Mouse (Mus musculus) embryonic facial prominence, embryonic 10.5 days (tissue): ENCODE measurements around the gene Tuba1a. TPM values are rescaled to one million over a fixed set of nuclear protein-coding genes. Genes with fewer than 3 reads are reported as not detected.
"Not testable (repeated sequence)": the region's sequence is repeated elsewhere in the genome, so short reads cannot be mapped to it uniquely, and the experiment has no call there.

Source experiments
- DNase-seq: peaks from one replicate; pipeline ENCODE4 v3.0.0-alpha.2; 2017; ENCODE audit warnings: low spot score
- H3K27ac ChIP-seq: fragments of 300-500 bp; sonication (generic); replicated peaks from 2 replicates; pipeline ENCODE4 v1.5.1; 2016; ENCODE audit warnings: mild to moderate bottlenecking
- H3K27me3 ChIP-seq: fragments of 300-500 bp; sonication (generic); replicated peaks from 2 replicates; pipeline ENCODE4 v1.6.1; 2016; ENCODE audit warnings: low read depth, mild to moderate bottlenecking; ENCODE audit not compliant: poor library complexity, severe bottlenecking
- H3K36me3 ChIP-seq: fragments of 300-500 bp; sonication (generic); replicated peaks from 2 replicates; pipeline ENCODE4 v1.6.1; 2016; ENCODE audit warnings: mild to moderate bottlenecking, moderate library complexity
- H3K4me1 ChIP-seq: fragments of 300-500 bp; sonication (generic); 2 replicates; pipeline ENCODE4 v1.6.1; 2016
- H3K4me3 ChIP-seq: fragments of 300-500 bp; sonication (generic); 2 replicates; pipeline ENCODE4 v1.5.1; 2016; ENCODE audit warnings: mild to moderate bottlenecking, moderate library complexity
- H3K9me3 ChIP-seq: fragments of 300-500 bp; sonication (generic); 2 replicates; pipeline ENCODE4 v1.6.1; 2016; ENCODE audit warnings: mild to moderate bottlenecking
- WGBS: fragments of 180-500 bp; shearing (Covaris S2); methylation state at CpG from one replicate; pipeline ENCODE4 v1.1.7; 2016; 5-methylcytosine and 5-hydroxymethylcytosine counted together
- polyA plus RNA-seq: library from polyadenylated mRNA; unstranded; fragments of >200 nt; fragmentation: Nextera tagmentation; extraction: Ambion mirVana; gene quantifications from 2 replicates; pipeline ENCODE4 v1.2.1, GENCODE M21; 2016

Gene Tuba1a
- polyA plus RNA-seq, 1 experiment from 2014 or later: 2,739 TPM

- no peak for DNase-seq
- H3K36me3 ChIP-seq: peaks cover 4% of the 10 kb centered on the region; the same call in 1 of the 2 replicates
- no peak overlapping the region for H3K27ac ChIP-seq
- peaks cover 14% of the 10 kb centered on the region for H3K4me1 ChIP-seq
- H3K27me3 ChIP-seq: no peaks in the 10 kb centered on the region
- 86% methylated on average over 3 of the region's 3 CpGs for WGBS
- H3K4me3 ChIP-seq: no peak overlapping the region
- peaks cover 3% of the 10 kb centered on the region; the same call in 1 of the 2 replicates for H3K9me3 ChIP-seq
Measured at GRCm38 (mm10) chr15:98924682-98925081, 28.8 kb downstream of the Tuba1a start.

- Histone ChIP-seq H3K36me3 (peaks cover 4% of the 10 kb centered on the region; the same call in 1 of the 2 replicates), H3K27me3 (no peaks in the 10 kb centered on the region), H3K9me3 (peaks cover 3% of the 10 kb centered on the region; the same call in 1 of the 2 replicates), H3K4me1 (0 out of 2 replicates have a peak, but pooled peaks cover 5% of the 10 kb centered on the region), H3K4me3 (no peak overlapping the region), H3K27ac (no peak overlapping the region)
- WGBS: 81% methylated on average over 2 of the region's 2 CpGs
- no peak for DNase-seq
Measured at GRCm38 (mm10) chr15:98923031-98923537, 30.4 kb downstream of the Tuba1a start.

- H3K27ac ChIP-seq: no peak overlapping the region
- 0 out of 2 replicates have a peak, but pooled peaks cover 5% of the 10 kb centered on the region for H3K4me1 ChIP-seq
- no peak overlapping the region for H3K4me3 ChIP-seq
- H3K27me3 ChIP-seq: no peaks in the 10 kb centered on the region
- DNase-seq: no peak
- 64% methylated on average over 3 of the region's 3 CpGs for WGBS
- peaks cover 3% of the 10 kb centered on the region; the same call in 1 of the 2 replicates for H3K9me3 ChIP-seq
- peaks cover 4% of the 10 kb centered on the region; the same call in 1 of the 2 replicates for H3K36me3 ChIP-seq
Measured at GRCm38 (mm10) chr15:98922581-98922980, 30.9 kb downstream of the Tuba1a start.

GRCm38 (mm10) chr15:98921510-98921909, 32.0 kb downstream of the Tuba1a start:
- Histone ChIP-seq H3K36me3 (peaks cover 4% of the 10 kb centered on the region; the same call in 1 of the 2 replicates), H3K27me3 (no peaks in the 10 kb centered on the region), H3K4me3 (no peak overlapping the region), H3K9me3 (peaks cover 3% of the 10 kb centered on the region; the same call in 1 of the 2 replicates), H3K27ac (no peak overlapping the region), H3K4me1 (peaks cover 13% of the 10 kb centered on the region)
- WGBS: 74% methylated on average over 5 of the region's 5 CpGs
- DNase-seq: no peak

- peaks cover 28% of the 10 kb centered on the region for H3K4me1 ChIP-seq
- WGBS: 27% methylated on average over 8 of the region's 8 CpGs
- peaks cover 25% of the 10 kb centered on the region for H3K36me3 ChIP-seq
- peak overlapping the region; percentile 96 for H3K27ac ChIP-seq
- DNase-seq, H3K27me3 ChIP-seq, H3K9me3 ChIP-seq: not testable (repeated sequence)
- H3K4me3 ChIP-seq: peak overlapping the region; percentile 95
Measured at GRCm38 (mm10) chr15:98918499-98918895, 35.0 kb downstream of the Tuba1a start.

GRCm38 (mm10) chr15:98917538-98918498, 35.7 kb downstream of the Tuba1a start, which contains the start of gene Lmbr1l:
Gene Lmbr1l, minus strand, starts transcription at chr15:98918231.
- H3K4me1 ChIP-seq: peaks cover 28% of the 10 kb centered on the region
- peaks cover 32% of the 10 kb centered on the region for H3K36me3 ChIP-seq
- DNase-seq: peak; percentile 99
- peak within 1 kb of the TSS; percentile 95 for H3K4me3 ChIP-seq
- WGBS: under 1% methylated on average over 82 of the region's 82 CpGs
- H3K27me3 ChIP-seq: no peaks in the 10 kb centered on the region
- no peaks in the 10 kb centered on the region for H3K9me3 ChIP-seq
- H3K27ac ChIP-seq: peak within 1 kb of the TSS; percentile 96

GRCm38 (mm10) chr15:98917091-98917490, 36.4 kb downstream of the Tuba1a start:
- H3K9me3 ChIP-seq: no peaks in the 10 kb centered on the region
- H3K27me3 ChIP-seq: no peaks in the 10 kb centered on the region
- WGBS: under 1% methylated on average over 14 of the region's 14 CpGs
- peaks cover 28% of the 10 kb centered on the region for H3K4me1 ChIP-seq
- H3K27ac ChIP-seq: peak overlapping the region; percentile 96
- peaks cover 39% of the 10 kb centered on the region for H3K36me3 ChIP-seq
- peak overlapping the region; percentile 95 for H3K4me3 ChIP-seq
- DNase-seq: no peak

GRCm38 (mm10) chr15:98916016-98916415, 37.5 kb downstream of the Tuba1a start:
- 89% methylated on average over 4 of the region's 4 CpGs for WGBS

GRCm38 (mm10) chr15:98914903-98915302, 38.6 kb downstream of the Tuba1a start:
- no peak for DNase-seq
- peaks cover 61% of the 10 kb centered on the region for H3K36me3 ChIP-seq
- H3K9me3 ChIP-seq: no peaks in the 10 kb centered on the region
- H3K27ac ChIP-seq: no peak overlapping the region
- peaks cover 32% of the 10 kb centered on the region for H3K4me1 ChIP-seq
- no peaks in the 10 kb centered on the region for H3K27me3 ChIP-seq
- H3K4me3 ChIP-seq: no peak overlapping the region
- WGBS: 89% methylated on average over 6 of the region's 6 CpGs

More at GRCm38 (mm10) chr15:98916016-98916415, 37.5 kb downstream of the Tuba1a start:
- no peaks in the 10 kb centered on the region for H3K27me3 ChIP-seq
- no peaks in the 10 kb centered on the region for H3K9me3 ChIP-seq
- peak overlapping the region; percentile 95 for H3K4me3 ChIP-seq
- no peak for DNase-seq
- peaks cover 28% of the 10 kb centered on the region for H3K4me1 ChIP-seq
- no peak overlapping the region for H3K27ac ChIP-seq
- peaks cover 50% of the 10 kb centered on the region for H3K36me3 ChIP-seq

- peaks cover 69% of the 10 kb centered on the region for H3K36me3 ChIP-seq
- no peak overlapping the region for H3K4me3 ChIP-seq
- H3K9me3 ChIP-seq: no peaks in the 10 kb centered on the region
- H3K27ac ChIP-seq: no peak overlapping the region
- peaks cover 14% of the 10 kb centered on the region for H3K27me3 ChIP-seq
- peak; percentile 75 for DNase-seq
- 28% methylated on average over 10 of the region's 10 CpGs for WGBS
- 0 out of 2 replicates have a peak, but pooled peaks cover 3% of the 10 kb centered on the region for H3K4me1 ChIP-seq
Measured at GRCm38 (mm10) chr15:98904692-98905091, 48.8 kb downstream of the Tuba1a start.

GRCm38 (mm10) chr15:98902600-98902999, 50.9 kb downstream of the Tuba1a start:
- peaks cover 48% of the 10 kb centered on the region for H3K36me3 ChIP-seq
- H3K4me3 ChIP-seq: no peak overlapping the region
- H3K9me3 ChIP-seq: no peaks in the 10 kb centered on the region
- no peak for DNase-seq
- no peak overlapping the region for H3K27ac ChIP-seq
- peaks cover 13% of the 10 kb centered on the region for H3K4me1 ChIP-seq
- H3K27me3 ChIP-seq: peaks cover 35% of the 10 kb centered on the region
- WGBS: 95% methylated on average over 2 of the region's 2 CpGs

GRCm38 (mm10) chr15:98901530-98901929, 52.0 kb downstream of the Tuba1a start:
- Histone ChIP-seq H3K27me3 (peaks cover 46% of the 10 kb centered on the region), H3K4me3 (no peak overlapping the region), H3K9me3 (no peaks in the 10 kb centered on the region), H3K4me1 (peaks cover 23% of the 10 kb centered on the region), H3K36me3 (peaks cover 38% of the 10 kb centered on the region), H3K27ac (no peak overlapping the region)
- no peak for DNase-seq
- WGBS: 71% methylated on average over 1 of the region's 1 CpGs
